25 mouse cellular contexts compared by ENCODE assay signal in genomic region chr5:129196971-129197519, GRCm38 (mm10).
DNase-seq lines count a peak whose midpoint lies in the region; ATAC-seq and TF ChIP-seq lines count a peak whose summit lies in the region.
"Had no signal": no experiment of that assay in that cellular context is flagged by ENCODE, and none has a peak within 500 bp of the region (broad histone marks: within the 10 kb centered on the region; RNA-seq: fewer than 3 reads in every experiment).

No protein-coding gene starts in this region.

- H3K4me3 ChIP-seq in hindbrain, embryonic 12.5 days = no peak overlapping the region
- no peak overlapping the region for H3K4me3 ChIP-seq in hindbrain, embryonic 16.5 days (ENCODE audit: low read length)
- no peak overlapping the region for H3K4me3 ChIP-seq in forebrain, postnatal 0 days (ENCODE audit: low read depth, low read length)
- no peak overlapping the region for H3K4me3 ChIP-seq in midbrain, postnatal 0 days (ENCODE audit: low read depth, low read length)
- H3K4me3 ChIP-seq in stomach, postnatal 0 days (ENCODE audit: low read depth, low read length) = no peak overlapping the region
- H3K4me3 ChIP-seq: embryonic facial prominence, embryonic 12.5 days; gastrocnemius, adult 2 months; heart, embryonic 15.5 days; layer of hippocampus, adult 2 months; neural tube, embryonic 15.5 days had no signal

- TF ChIP-seq CTCF in brain, embryonic 14.5 days (IDR thresholded peaks at IDR 0.05; ENCODE audit: borderline replicate concordance, extremely low read depth, insufficient read depth, insufficient read length) = no peak
- TF ChIP-seq CTCF in forebrain, postnatal 0 days (IDR thresholded peaks at IDR 0.05; ENCODE audit: low read depth) = no peak
- TF ChIP-seq CTCF in midbrain, postnatal 0 days (IDR thresholded peaks at IDR 0.05) = no peak
- no peak for TF ChIP-seq CTCF in stomach, postnatal 0 days (IDR thresholded peaks at IDR 0.05; ENCODE audit: low read depth)

- TF ChIP-seq POLR2A in brain, embryonic 14.5 days (IDR thresholded peaks at IDR 0.05; ENCODE audit: borderline replicate concordance, extremely low read depth, insufficient read depth, insufficient read length, poor library complexity, severe bottlenecking) = no peak

- H3K27me3 ChIP-seq in hindbrain, embryonic 12.5 days = no peaks in the 10 kb centered on the region
- no peaks in the 10 kb centered on the region for H3K27me3 ChIP-seq in hindbrain, embryonic 16.5 days (replicated peaks; ENCODE audit: control insufficient read depth, insufficient read depth, low read length)
- no peaks in the 10 kb centered on the region for H3K27me3 ChIP-seq in forebrain, postnatal 0 days (ENCODE audit: insufficient read depth, low read length)
- H3K27me3 ChIP-seq in midbrain, postnatal 0 days (ENCODE audit: insufficient read depth, low read length) = no peaks in the 10 kb centered on the region
- H3K27me3 ChIP-seq in stomach, postnatal 0 days (ENCODE audit: control insufficient read depth, insufficient read depth, low read length) = no peaks in the 10 kb centered on the region
- H3K27me3 ChIP-seq: CH12.LX; embryonic facial prominence, embryonic 12.5 days; heart, embryonic 15.5 days; neural tube, embryonic 15.5 days had no signal

- no peak overlapping the region for H3K9ac ChIP-seq in hindbrain, embryonic 12.5 days
- no peak overlapping the region for H3K9ac ChIP-seq in hindbrain, embryonic 16.5 days (ENCODE audit: low read depth, low read length)
- no peak overlapping the region; the same call in 1 of the 2 replicates for H3K9ac ChIP-seq in forebrain, postnatal 0 days
- H3K9ac ChIP-seq in midbrain, postnatal 0 days (replicated peaks; ENCODE audit: low read length, poor library complexity, severe bottlenecking) = no peak overlapping the region
- no peak overlapping the region for H3K9ac ChIP-seq in stomach, postnatal 0 days (ENCODE audit: low read length)
- H3K9ac ChIP-seq: embryonic facial prominence, embryonic 12.5 days; heart, embryonic 15.5 days; neural tube, embryonic 15.5 days had no signal

- no peak overlapping the region for H3K4me2 ChIP-seq in hindbrain, embryonic 12.5 days (replicated peaks)
- no peak overlapping the region for H3K4me2 ChIP-seq in hindbrain, embryonic 16.5 days (ENCODE audit: low read length)
- H3K4me2 ChIP-seq in forebrain, postnatal 0 days (ENCODE audit: low read depth) = no peak overlapping the region
- H3K4me2 ChIP-seq in midbrain, postnatal 0 days (ENCODE audit: low read depth, low read length, poor library complexity, severe bottlenecking) = no peak overlapping the region
- no peak overlapping the region for H3K4me2 ChIP-seq in stomach, postnatal 0 days (replicated peaks; ENCODE audit: low read depth)
- H3K4me2 ChIP-seq: embryonic facial prominence, embryonic 12.5 days; heart, embryonic 15.5 days; liver, embryonic 11.5 days; neural tube, embryonic 15.5 days had no signal

- WGBS in hindbrain, embryonic 12.5 days = 39% methylated on average over 9 of the region's 9 CpGs
- WGBS in hindbrain, embryonic 16.5 days = 44% methylated on average over 9 of the region's 9 CpGs
- 50% methylated on average over 9 of the region's 9 CpGs for WGBS in forebrain, postnatal 0 days
- 48% methylated on average over 9 of the region's 9 CpGs for whole genome bisulfite sequencing in midbrain, postnatal 0 days
- WGBS in stomach, postnatal 0 days = 64% methylated on average over 9 of the region's 9 CpGs

- H3K4me1 ChIP-seq in hindbrain, embryonic 12.5 days = peaks cover 19% of the 10 kb centered on the region
- H3K4me1 ChIP-seq in hindbrain, embryonic 16.5 days (ENCODE audit: control insufficient read depth, insufficient read depth, low read depth, low read length) = peaks cover 8% of the 10 kb centered on the region; the same call in 1 of the 2 replicates
- H3K4me1 ChIP-seq in forebrain, postnatal 0 days (ENCODE audit: insufficient read depth) = no peaks in the 10 kb centered on the region
- H3K4me1 ChIP-seq in midbrain, postnatal 0 days (ENCODE audit: insufficient read depth, low read length) = no peaks in the 10 kb centered on the region
- no peaks in the 10 kb centered on the region for H3K4me1 ChIP-seq in stomach, postnatal 0 days (replicated peaks; ENCODE audit: control insufficient read depth, insufficient read depth)
- H3K4me1 ChIP-seq: neural tube, embryonic 15.5 days had no signal

- peak; percentile 35 for ATAC-seq in hindbrain, embryonic 12.5 days (ENCODE audit: low FRiP score)
- ATAC-seq in hindbrain, embryonic 16.5 days = no peak
- ATAC-seq in forebrain, postnatal 0 days = peak; percentile 79
- no peak for ATAC-seq in midbrain, postnatal 0 days (ENCODE audit: low FRiP score)
- ATAC-seq in stomach, postnatal 0 days (ENCODE audit: low FRiP score, low TSS enrichment) = no peak
- ATAC-seq: inflammation-experienced regulatory T-cells, adult 6 months had no signal

- no peak overlapping the region for H3K27ac ChIP-seq in hindbrain, embryonic 12.5 days
- H3K27ac ChIP-seq in hindbrain, embryonic 16.5 days (ENCODE audit: low read depth, low read length) = no peak overlapping the region
- H3K27ac ChIP-seq in forebrain, postnatal 0 days (ENCODE audit: low read depth, low read length) = peak overlapping the region; percentile 45; the same call in 1 of the 2 replicates
- 0 out of 2 replicates have a peak overlapping the region, but pooled peaks have one; percentile 18 for H3K27ac ChIP-seq in midbrain, postnatal 0 days (ENCODE audit: low read depth, low read length)
- H3K27ac ChIP-seq in stomach, postnatal 0 days (replicated peaks) = no peak overlapping the region
- H3K27ac ChIP-seq: embryonic facial prominence, embryonic 12.5 days; gastrocnemius, adult 2 months; heart, embryonic 15.5 days; layer of hippocampus, adult 2 months; neural tube, embryonic 15.5 days had no signal

- no peak for TF ChIP-seq EP300 in stomach, postnatal 0 days (optimal IDR thresholded peaks at IDR 0.05)

- no peaks in the 10 kb centered on the region for H3K9me3 ChIP-seq in hindbrain, embryonic 12.5 days (replicated peaks)
- H3K9me3 ChIP-seq in hindbrain, embryonic 16.5 days (ENCODE audit: control insufficient read depth, low read length) = no peaks in the 10 kb centered on the region
- H3K9me3 ChIP-seq in forebrain, postnatal 0 days (ENCODE audit: low read length) = no peaks in the 10 kb centered on the region
- H3K9me3 ChIP-seq in midbrain, postnatal 0 days (ENCODE audit: low read length) = no peaks in the 10 kb centered on the region
- H3K9me3 ChIP-seq in stomach, postnatal 0 days (ENCODE audit: control insufficient read depth, low read length) = no peaks in the 10 kb centered on the region
- H3K9me3 ChIP-seq: embryonic facial prominence, embryonic 12.5 days; heart, embryonic 15.5 days; neural tube, embryonic 15.5 days had no signal

- peak; percentile 53 for DNase-seq in brain, embryonic 14.5 days (ENCODE audit: low read depth)
- DNase-seq in forebrain, postnatal 0 days = no peak
- no peak for DNase-seq in midbrain, postnatal 0 days (ENCODE audit: low spot score)
- DNase-seq in kidney, postnatal 36 days = no peak
- no peak for DNase-seq in stomach, postnatal 0 days (ENCODE audit: low spot score)
- DNase-seq: adrenal gland, postnatal 14 days; B cell, adult 2 months; cerebellum, adult 9-10 months; gastrocnemius, adult 2 months; heart, postnatal 36 days; kidney, adult 2 months; kidney, postnatal 14 days; layer of hippocampus, postnatal 36 days; lung, adult 18-20 months; lung, postnatal 10 days; thymus, adult 2 months had no signal

- H3K36me3 ChIP-seq in hindbrain, embryonic 12.5 days = no peaks in the 10 kb centered on the region
- H3K36me3 ChIP-seq in hindbrain, embryonic 16.5 days (ENCODE audit: control insufficient read depth, insufficient read depth, low read length) = no peaks in the 10 kb centered on the region
- H3K36me3 ChIP-seq in forebrain, postnatal 0 days (ENCODE audit: insufficient read depth) = no peaks in the 10 kb centered on the region
- H3K36me3 ChIP-seq in midbrain, postnatal 0 days (ENCODE audit: insufficient read depth, low read length) = no peaks in the 10 kb centered on the region
- no peaks in the 10 kb centered on the region for H3K36me3 ChIP-seq in stomach, postnatal 0 days (ENCODE audit: control insufficient read depth, insufficient read depth, low read length)
- H3K36me3 ChIP-seq: embryonic facial prominence, embryonic 12.5 days; heart, embryonic 15.5 days; neural tube, embryonic 15.5 days had no signal

Comparison
In these comparisons a context has a peak if more than half of its experiments do, and no peak if none do; other contexts are left out.
1. ATAC-seq: peak in hindbrain, embryonic 12.5 days (single experiment) and forebrain, postnatal 0 days (single experiment); none in hindbrain, embryonic 16.5 days (single experiment), midbrain, postnatal 0 days (single experiment) and stomach, postnatal 0 days (single experiment).
2. H3K27ac ChIP-seq: peak in forebrain, postnatal 0 days (single experiment) and midbrain, postnatal 0 days (single experiment); none in hindbrain, embryonic 12.5 days (single experiment), hindbrain, embryonic 16.5 days (single experiment) and stomach, postnatal 0 days (single experiment).